ENCODE assay signal across 9 mouse cellular contexts in the genomic region with DNA sequence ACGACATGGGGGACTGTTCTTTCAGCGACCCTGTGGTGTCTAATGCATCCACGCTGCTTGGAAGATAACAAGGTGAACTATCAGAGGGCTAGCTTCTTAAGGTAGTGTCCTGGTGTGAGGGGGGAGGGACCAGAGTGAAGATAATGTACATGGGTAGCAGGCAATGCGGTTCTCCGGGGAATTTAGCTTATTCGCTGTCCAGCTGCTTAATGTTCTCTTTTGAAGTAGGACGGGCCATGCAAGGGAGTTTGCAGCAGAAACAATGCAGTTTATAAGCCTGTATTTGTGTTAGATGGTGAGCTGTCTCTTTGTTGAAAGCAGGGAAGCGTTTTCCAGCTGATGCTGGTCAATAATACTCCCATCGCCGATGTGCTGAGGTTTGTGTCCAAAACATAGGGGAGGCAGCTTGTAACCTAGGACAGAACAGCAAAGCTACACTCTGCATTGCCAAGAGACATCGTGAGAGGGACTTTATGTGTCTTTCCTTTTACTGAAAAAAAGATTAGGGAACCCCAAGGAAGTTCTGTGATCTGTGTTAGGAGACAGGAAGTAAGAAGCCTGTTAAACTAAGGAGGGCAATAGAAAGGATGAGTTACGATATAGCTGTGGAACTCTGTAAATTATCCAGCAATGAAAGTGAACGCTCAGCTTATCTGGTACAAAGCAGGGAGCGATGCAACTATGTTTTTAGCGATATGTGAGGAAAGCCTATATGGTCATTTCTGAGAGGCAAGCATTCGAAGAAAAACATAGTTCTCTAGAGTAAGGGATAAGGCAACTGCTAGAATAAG. TPM values are rescaled to one million over a fixed set of nuclear protein-coding genes. Genes with fewer than 3 reads are reported as not detected.
DNase-seq lines count a peak whose midpoint lies in the region; ATAC-seq lines count a peak whose summit lies in the region.
"Had no signal": no experiment of that assay in that cellular context is flagged by ENCODE, and none has a peak within 500 bp of the region (broad histone marks: within the 10 kb centered on the region; RNA-seq: fewer than 3 reads in every experiment).

No protein-coding gene starts in this region.

- peaks cover 7% of the 10 kb centered on the region; the same call in 1 of the 2 replicates for H3K4me1 ChIP-seq in forebrain, embryonic 16.5 days (replicated peaks; ENCODE audit: control insufficient read depth, insufficient read depth, low read length)
- no peaks in the 10 kb centered on the region for H3K4me1 ChIP-seq in midbrain, embryonic 12.5 days
- H3K4me1 ChIP-seq in liver, embryonic 12.5 days = no peaks in the 10 kb centered on the region

- peak overlapping the region; percentile 67 for H3K4me2 ChIP-seq in forebrain, embryonic 16.5 days (ENCODE audit: low read length)
- peak overlapping the region; percentile 81 for H3K4me2 ChIP-seq in midbrain, embryonic 12.5 days (replicated peaks)
- no peak overlapping the region for H3K4me2 ChIP-seq in liver, embryonic 12.5 days

- H3K9ac ChIP-seq in forebrain, embryonic 16.5 days (replicated peaks; ENCODE audit: low read depth, low read length) = peak overlapping the region; percentile 51
- H3K9ac ChIP-seq in midbrain, embryonic 12.5 days (replicated peaks) = peak overlapping the region; percentile 50
- H3K9ac ChIP-seq in liver, embryonic 12.5 days = no peak overlapping the region

- intact Hi-C loops in gastrocnemius, postnatal 14 days (cut with DNase I; ENCODE audit: low total_unique reads) = loop anchor here (2.0 kb wide), 1 partner anchor 22 kb away; no protein-coding TSS in a partner anchor

- WGBS in forebrain, embryonic 16.5 days = 17% methylated on average over 16 of the region's 16 CpGs
- WGBS in midbrain, embryonic 12.5 days = 18% methylated on average over 16 of the region's 16 CpGs
- WGBS in liver, embryonic 12.5 days (ENCODE audit: insufficient replicate concordance) = 22% methylated on average over 16 of the region's 16 CpGs

- no peak overlapping the region for H3K27ac ChIP-seq in forebrain, embryonic 16.5 days (ENCODE audit: low read length)
- peak overlapping the region; percentile 42 for H3K27ac ChIP-seq in midbrain, embryonic 12.5 days (replicated peaks)
- no peak overlapping the region for H3K27ac ChIP-seq in liver, embryonic 12.5 days

- H3K4me3 ChIP-seq in forebrain, embryonic 16.5 days (replicated peaks; ENCODE audit: low read length) = peak overlapping the region; percentile 49
- H3K4me3 ChIP-seq in midbrain, embryonic 12.5 days = peak overlapping the region; percentile 47
- no peak overlapping the region for H3K4me3 ChIP-seq in liver, embryonic 12.5 days

- no peaks in the 10 kb centered on the region for H3K27me3 ChIP-seq in forebrain, embryonic 16.5 days (replicated peaks; ENCODE audit: control insufficient read depth, insufficient read depth, low read length)
- H3K27me3 ChIP-seq in midbrain, embryonic 12.5 days = no peaks in the 10 kb centered on the region
- no peaks in the 10 kb centered on the region for H3K27me3 ChIP-seq in liver, embryonic 12.5 days (replicated peaks)

- DNase-seq in kidney, postnatal 10 days = peak; percentile 6
- no peak for DNase-seq in kidney, postnatal 36 days
- DNase-seq in cerebellum, adult 8-10 months = peak; percentile 53
- no peak for DNase-seq in gastrocnemius, postnatal 14 days
- DNase-seq in natural killer cell, adult 2 months (ENCODE audit: low spot score in 2 of 2) = no peak

- H3K36me3 ChIP-seq in forebrain, embryonic 16.5 days (ENCODE audit: control insufficient read depth, insufficient read depth) = no peaks in the 10 kb centered on the region
- H3K36me3 ChIP-seq in midbrain, embryonic 12.5 days = no peaks in the 10 kb centered on the region
- H3K36me3 ChIP-seq in liver, embryonic 12.5 days = no peaks in the 10 kb centered on the region

- H3K9me3 ChIP-seq in forebrain, embryonic 16.5 days (ENCODE audit: control insufficient read depth, low read length) = no peaks in the 10 kb centered on the region
- H3K9me3 ChIP-seq in midbrain, embryonic 12.5 days = no peaks in the 10 kb centered on the region
- no peaks in the 10 kb centered on the region for H3K9me3 ChIP-seq in liver, embryonic 12.5 days (replicated peaks)

- ATAC-seq in forebrain, embryonic 16.5 days = peak; percentile 59
- peak; percentile 61 for ATAC-seq in midbrain, embryonic 12.5 days (ENCODE audit: low FRiP score, low read depth)
- ATAC-seq in liver, embryonic 12.5 days = no peak

RNA-seq across cellular contexts. Expression of a gene that starts 0.9 kb away (rescaled TPM):
- polyA plus RNA-seq in forebrain, embryonic 16.5 days (2015; fragmentation: Nextera tagmentation; extraction: Ambion mirVana) = 4.2 and 6.8 TPM in 2 replicates
- polyA plus RNA-seq in midbrain, embryonic 12.5 days (2016; fragmentation: Nextera tagmentation; extraction: Ambion mirVana) = 2.1 and 2.9 TPM in 2 replicates
- polyA plus RNA-seq in liver, embryonic 12.5 days (2016; fragmentation: Nextera tagmentation; extraction: Ambion mirVana) = not detected in 2 replicates
- total RNA-seq in gastrocnemius, postnatal 14 days (2021) = not detected
- polyA plus RNA-seq: spleen, adult 2 months had no signal

Comparison
In these comparisons a context has a peak if more than half of its experiments do, and no peak if none do; other contexts are left out.
1. DNase-seq: peak in kidney, postnatal 10 days (single experiment) and cerebellum, adult 8-10 months (single experiment); none in kidney, postnatal 36 days (0 of 2), gastrocnemius, postnatal 14 days (single experiment) and natural killer cell, adult 2 months (0 of 2).